Mouse (Mus musculus) G1E (cell line): ENCODE results near the gene Sh3rf3.

Source experiments
- CTCF ChIP-seq: IDR thresholded peaks from 2 replicates; pipeline ENCODE4 v1.5.1; 2012; ENCODE audit warnings: low read depth, low read length, inconsistent platforms, mixed read lengths
- GATA1 ChIP-seq: IDR thresholded peaks from 2 replicates; pipeline ENCODE4 v1.6.1; 2012; ENCODE audit warnings: borderline replicate concordance, low read length, inconsistent platforms, mixed read lengths
- POLR2AphosphoS5 ChIP-seq: IDR thresholded peaks from 2 replicates; pipeline ENCODE4 v1.6.1; 2012; ENCODE audit warnings: low read depth, low read length, inconsistent platforms; ENCODE audit not compliant: insufficient replicate concordance
- TAL1 ChIP-seq: conservative IDR thresholded peaks from 2 replicates; pipeline ENCODE4 v1.6.1; 2012; ENCODE audit warnings: low read depth, low read length, inconsistent platforms, mixed read lengths

DNA sequence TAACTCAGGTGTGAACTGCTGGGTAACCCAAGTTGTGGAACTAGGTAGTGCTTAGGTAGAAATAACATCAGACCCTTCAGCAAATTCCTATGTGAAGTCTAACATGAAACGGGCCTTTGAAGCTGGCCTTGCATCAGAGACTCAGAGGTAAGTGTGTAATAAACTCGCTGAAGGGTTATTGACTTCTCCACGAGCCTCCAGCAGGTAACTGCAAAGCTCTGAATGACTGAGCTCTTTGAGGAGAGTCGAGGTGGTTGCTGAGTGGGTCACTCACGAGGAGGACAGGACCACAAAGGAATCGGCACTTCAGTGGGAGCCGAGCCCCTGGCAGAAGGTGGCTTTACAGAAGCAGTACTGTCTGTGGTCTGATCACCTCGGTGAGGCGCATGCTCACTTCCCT is 303.2 kb downstream of the Sh3rf3 start:
- TF ChIP-seq CTCF (no peak), TAL1 (no peak), GATA1 (no peak), POLR2AphosphoS5 (no peak)
